Mouse (Mus musculus): ENCODE measurements around the gene Eef2k. TPM values are rescaled to one million over a fixed set of nuclear protein-coding genes. Genes with fewer than 3 reads are reported as not detected.

The Eef2k gene
- polyA plus RNA-seq, 1 experiment from 2014 or later, result 23.9 TPM

GRCm38 (mm10) chr7:120873083-120873482, 30.5 kb downstream of the Eef2k start:
- no peak overlapping the region for H3K4me3 ChIP-seq (replicated peaks)
- H3K27me3 ChIP-seq, result no peaks in the 10 kb centered on the region
- no peak overlapping the region for H3K9ac ChIP-seq (replicated peaks)
- 0 out of 2 replicates have a peak, but pooled peaks cover 6% of the 10 kb centered on the region for H3K4me1 ChIP-seq (replicated peaks)
- H3K36me3 ChIP-seq, result no peaks in the 10 kb centered on the region
- no peak for ATAC-seq
- no peak overlapping the region for H3K27ac ChIP-seq
- no peak overlapping the region for H3K4me2 ChIP-seq (replicated peaks)
- 78% methylated on average over 12 of the region's 12 CpGs for WGBS
- no peaks in the 10 kb centered on the region for H3K9me3 ChIP-seq

DNA sequence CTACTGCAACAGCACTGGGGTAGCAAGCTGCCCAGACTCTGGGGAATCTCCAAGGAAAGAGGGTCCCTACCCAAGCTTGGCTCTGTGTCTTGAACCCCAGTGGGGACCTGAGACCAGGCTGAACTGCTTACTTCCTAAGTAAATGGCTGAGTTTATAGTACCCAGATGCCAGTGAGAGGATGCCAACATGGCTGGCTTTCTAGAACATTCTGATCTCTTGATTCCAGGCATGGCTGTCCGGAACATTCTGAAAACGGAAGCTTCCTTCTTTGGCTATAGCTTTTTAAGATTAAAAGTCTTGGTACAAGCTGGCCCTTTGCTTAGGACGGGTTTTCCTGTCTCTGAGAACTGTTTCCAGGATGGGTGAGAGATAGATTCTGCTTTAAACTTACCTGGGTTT, 31.4 kb downstream of the Eef2k start:
- Histone ChIP-seq H3K4me1 (replicated peaks) (0 out of 2 replicates have a peak, but pooled peaks cover 6% of the 10 kb centered on the region), H3K4me2 (replicated peaks) (no peak overlapping the region), H3K9ac (replicated peaks) (no peak overlapping the region), H3K27me3 (no peaks in the 10 kb centered on the region), H3K27ac (no peak overlapping the region), H3K36me3 (0 out of 2 replicates have a peak, but pooled peaks cover under 1% of the 10 kb centered on the region), H3K9me3 (no peaks in the 10 kb centered on the region), H3K4me3 (replicated peaks) (no peak overlapping the region)
- ATAC-seq, result no peak
- WGBS, result 90% methylated on average over 3 of the region's 3 CpGs

DNA sequence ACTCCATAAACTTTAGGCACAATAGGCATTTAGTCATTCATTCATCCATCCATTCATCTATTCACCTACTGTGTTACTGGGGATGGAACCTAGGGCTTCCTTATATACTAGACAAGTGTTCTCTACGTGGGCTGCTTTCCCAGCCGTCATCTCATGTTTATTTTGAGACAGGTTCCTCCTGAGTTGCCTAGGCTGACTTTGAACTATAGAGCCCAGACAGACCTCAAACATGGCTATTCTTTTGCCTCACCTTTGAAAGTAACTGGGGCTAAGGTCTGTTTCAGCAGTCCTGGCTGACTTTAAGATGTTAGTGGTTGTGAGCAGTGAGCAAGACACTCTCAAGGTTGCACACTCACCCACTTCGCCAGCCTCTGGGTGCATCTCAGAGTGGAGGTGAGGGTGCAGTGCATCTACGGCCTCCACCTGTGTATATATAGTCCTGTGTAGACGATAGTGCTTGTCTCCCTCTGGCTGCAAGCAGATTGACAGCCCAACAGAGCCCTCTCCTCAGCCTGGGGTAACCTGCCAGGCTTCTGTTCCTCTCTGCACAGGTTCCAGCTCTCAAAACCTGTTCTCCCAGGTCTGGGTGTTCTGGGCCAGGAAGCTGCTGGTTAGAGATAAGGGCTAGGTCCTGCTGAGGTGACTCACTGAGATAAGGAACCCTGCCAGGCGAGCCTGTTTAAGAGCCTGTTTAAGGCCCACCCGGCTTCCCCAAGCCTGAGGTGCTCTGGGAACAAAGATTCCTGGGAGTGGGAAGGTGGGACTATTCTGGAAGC, 32.3 kb downstream of the Eef2k start:
- no peaks in the 10 kb centered on the region for H3K27me3 ChIP-seq
- H3K4me1 ChIP-seq (replicated peaks), result 0 out of 2 replicates have a peak, but pooled peaks cover 5% of the 10 kb centered on the region
- H3K9me3 ChIP-seq, result no peaks in the 10 kb centered on the region
- 78% methylated on average over 7 of the region's 7 CpGs for WGBS
- H3K27ac ChIP-seq, result no peak overlapping the region
- peaks cover 9% of the 10 kb centered on the region for H3K36me3 ChIP-seq
- ATAC-seq, result no peak
- no peak overlapping the region for H3K4me2 ChIP-seq (replicated peaks)
- no peak overlapping the region for H3K9ac ChIP-seq (replicated peaks)
- no peak overlapping the region for H3K4me3 ChIP-seq (replicated peaks)

DNA sequence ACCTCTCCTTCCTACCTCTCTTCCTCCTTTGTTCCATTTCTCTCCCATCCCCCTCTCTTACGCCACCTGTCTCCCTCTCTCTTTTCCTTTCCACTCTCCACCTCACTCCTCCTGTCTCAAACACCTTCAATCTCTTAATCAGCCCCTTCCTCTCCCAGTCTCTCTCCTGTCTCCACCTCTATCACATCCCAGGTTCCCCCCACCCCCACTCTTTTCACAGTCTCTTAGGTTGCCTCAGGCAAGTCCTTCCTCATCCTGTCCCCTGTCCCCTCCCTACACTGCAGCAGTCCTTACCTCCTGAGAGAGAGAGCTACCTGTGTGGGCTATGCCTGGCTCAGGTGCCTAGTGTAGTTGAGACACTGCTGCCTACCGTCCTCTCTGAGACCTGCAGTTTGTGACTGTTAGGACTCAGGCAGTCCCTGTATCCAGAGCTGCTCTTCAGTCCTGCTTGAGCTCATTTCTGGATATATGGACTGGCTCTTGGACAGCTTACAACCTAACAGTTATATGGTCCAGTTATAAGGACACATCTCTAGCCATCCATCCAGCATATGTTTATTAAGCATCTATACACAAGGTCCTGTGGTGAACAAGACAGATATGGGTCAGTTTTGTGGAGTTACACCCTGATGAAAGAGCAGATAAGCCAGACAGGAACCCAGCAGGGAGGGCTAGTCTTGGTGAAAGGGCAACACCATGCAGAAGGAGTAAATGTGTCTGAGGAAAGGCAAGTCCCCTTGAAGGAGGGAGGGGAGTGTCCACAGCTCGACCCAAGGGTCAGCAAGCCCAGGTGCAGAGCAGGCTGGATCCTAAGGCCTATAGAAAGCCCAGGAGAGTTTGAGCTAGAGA, 33.1 kb downstream of the Eef2k start:
- 0 out of 2 replicates have a peak, but pooled peaks have one; percentile 14 for ATAC-seq
- WGBS, result 75% methylated on average over 3 of the region's 3 CpGs

GRCm38 (mm10) chr7:120878271-120878670, 35.6 kb downstream of the Eef2k start:
- H3K4me3 ChIP-seq (replicated peaks), result no peak overlapping the region
- H3K4me1 ChIP-seq (replicated peaks), result no peaks in the 10 kb centered on the region
- H3K27me3 ChIP-seq, result no peaks in the 10 kb centered on the region
- no peak overlapping the region for H3K4me2 ChIP-seq (replicated peaks)
- WGBS, result 81% methylated on average over 6 of the region's 6 CpGs
- no peak overlapping the region for H3K9ac ChIP-seq (replicated peaks)
- no peaks in the 10 kb centered on the region for H3K9me3 ChIP-seq
- no peak overlapping the region for H3K27ac ChIP-seq
- peaks cover 24% of the 10 kb centered on the region for H3K36me3 ChIP-seq
- ATAC-seq, result no peak

More for the DNA sequence above, 33.1 kb downstream of the Eef2k start:
- no peaks in the 10 kb centered on the region for H3K9me3 ChIP-seq
- no peak overlapping the region for H3K27ac ChIP-seq
- H3K27me3 ChIP-seq, result no peaks in the 10 kb centered on the region
- H3K4me2 ChIP-seq (replicated peaks), result no peak overlapping the region
- H3K4me1 ChIP-seq (replicated peaks), result no peaks in the 10 kb centered on the region
- peaks cover 18% of the 10 kb centered on the region for H3K36me3 ChIP-seq
- no peak overlapping the region for H3K9ac ChIP-seq (replicated peaks)
- H3K4me3 ChIP-seq (replicated peaks), result no peak overlapping the region

DNA sequence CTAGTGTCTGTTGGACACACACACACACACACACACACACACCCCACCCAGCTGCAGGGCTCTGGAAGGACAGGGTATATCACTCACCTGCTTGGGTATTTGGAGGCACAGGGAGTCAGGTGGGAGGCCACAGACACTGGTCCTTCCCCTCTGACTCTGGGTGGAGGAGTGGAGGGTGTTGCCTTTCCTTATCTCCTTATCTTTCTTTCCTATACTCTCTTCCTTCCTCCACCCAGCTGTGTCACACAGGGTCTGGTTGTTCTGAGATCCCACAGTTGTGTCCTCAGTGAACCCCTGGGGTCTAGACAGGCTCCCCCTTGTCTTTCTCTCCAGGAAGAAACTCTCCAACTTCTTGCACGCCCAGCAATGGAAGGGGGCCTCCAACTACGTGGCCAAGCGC, 37.3 kb downstream of the Eef2k start:
- H3K9ac ChIP-seq (replicated peaks), result no peak overlapping the region
- peaks cover 37% of the 10 kb centered on the region for H3K36me3 ChIP-seq
- H3K4me3 ChIP-seq (replicated peaks), result no peak overlapping the region
- H3K27ac ChIP-seq, result no peak overlapping the region
- H3K9me3 ChIP-seq, result no peaks in the 10 kb centered on the region
- no peak overlapping the region for H3K4me2 ChIP-seq (replicated peaks)
- no peak for ATAC-seq
- H3K4me1 ChIP-seq (replicated peaks), result no peaks in the 10 kb centered on the region
- 96% methylated on average over 3 of the region's 3 CpGs for WGBS
- H3K27me3 ChIP-seq, result no peaks in the 10 kb centered on the region

- no peak overlapping the region for H3K4me2 ChIP-seq (replicated peaks)
- no peaks in the 10 kb centered on the region for H3K27me3 ChIP-seq
- H3K36me3 ChIP-seq, result peaks cover 44% of the 10 kb centered on the region
- no peak overlapping the region for H3K4me3 ChIP-seq (replicated peaks)
- H3K4me1 ChIP-seq (replicated peaks), result no peaks in the 10 kb centered on the region
- no peak for ATAC-seq
- H3K27ac ChIP-seq, result no peak overlapping the region
- H3K9me3 ChIP-seq, result no peaks in the 10 kb centered on the region
- H3K9ac ChIP-seq (replicated peaks), result no peak overlapping the region
- 94% methylated on average over 4 of the region's 4 CpGs for WGBS
Observed at GRCm38 (mm10) chr7:120880770-120881169, 38.1 kb downstream of the Eef2k start.

- H3K9me3 ChIP-seq, result no peaks in the 10 kb centered on the region
- no peak overlapping the region for H3K27ac ChIP-seq
- 56% methylated on average over 2 of the region's 2 CpGs for WGBS
- no peak overlapping the region for H3K4me2 ChIP-seq (replicated peaks)
- H3K27me3 ChIP-seq, result no peaks in the 10 kb centered on the region
- no peak for ATAC-seq
- H3K4me1 ChIP-seq (replicated peaks), result no peaks in the 10 kb centered on the region
- no peak overlapping the region for H3K4me3 ChIP-seq (replicated peaks)
- no peak overlapping the region for H3K9ac ChIP-seq (replicated peaks)
- H3K36me3 ChIP-seq, result peaks cover 51% of the 10 kb centered on the region
Observed at GRCm38 (mm10) chr7:120881451-120881850, 38.8 kb downstream of the Eef2k start.

DNA sequence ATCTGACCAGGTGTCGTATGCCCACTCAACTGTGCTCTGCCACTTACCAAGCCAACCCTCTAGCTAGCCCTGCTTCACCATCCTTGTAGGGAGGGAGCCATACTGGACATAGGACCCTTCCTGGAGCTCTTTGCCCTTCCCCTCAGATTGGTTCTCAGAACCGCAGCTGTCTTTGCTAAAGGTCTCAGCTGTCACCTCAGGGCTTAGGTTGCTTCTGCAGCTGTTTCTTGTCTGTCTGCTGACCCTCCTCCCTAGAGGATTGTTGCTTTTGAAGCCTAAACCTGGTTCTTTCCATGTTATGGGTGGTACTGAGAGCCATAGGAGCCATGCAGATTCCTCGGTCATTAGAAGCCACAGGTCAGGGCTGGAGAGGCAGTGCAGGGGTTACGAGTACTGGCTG, 40.0 kb downstream of the Eef2k start:
- H3K27me3 ChIP-seq, result no peaks in the 10 kb centered on the region
- no peak overlapping the region for H3K27ac ChIP-seq
- H3K4me1 ChIP-seq (replicated peaks), result no peaks in the 10 kb centered on the region
- 86% methylated on average over 4 of the region's 4 CpGs for WGBS
- H3K9me3 ChIP-seq, result no peaks in the 10 kb centered on the region
- no peak overlapping the region for H3K4me3 ChIP-seq (replicated peaks)
- peaks cover 63% of the 10 kb centered on the region for H3K36me3 ChIP-seq
- no peak for ATAC-seq
- H3K9ac ChIP-seq (replicated peaks), result no peak overlapping the region
- H3K4me2 ChIP-seq (replicated peaks), result no peak overlapping the region

- no peak for ATAC-seq
- H3K9ac ChIP-seq (replicated peaks), result no peak overlapping the region
- no peaks in the 10 kb centered on the region for H3K4me1 ChIP-seq (replicated peaks)
- H3K4me2 ChIP-seq (replicated peaks), result no peak overlapping the region
- H3K27ac ChIP-seq, result no peak overlapping the region
- 90% methylated on average over 4 of the region's 4 CpGs for WGBS
- no peaks in the 10 kb centered on the region for H3K9me3 ChIP-seq
- H3K4me3 ChIP-seq (replicated peaks), result no peak overlapping the region
- no peaks in the 10 kb centered on the region for H3K27me3 ChIP-seq
- peaks cover 64% of the 10 kb centered on the region for H3K36me3 ChIP-seq
Observed at GRCm38 (mm10) chr7:120883523-120884290, 41.1 kb downstream of the Eef2k start.

DNA sequence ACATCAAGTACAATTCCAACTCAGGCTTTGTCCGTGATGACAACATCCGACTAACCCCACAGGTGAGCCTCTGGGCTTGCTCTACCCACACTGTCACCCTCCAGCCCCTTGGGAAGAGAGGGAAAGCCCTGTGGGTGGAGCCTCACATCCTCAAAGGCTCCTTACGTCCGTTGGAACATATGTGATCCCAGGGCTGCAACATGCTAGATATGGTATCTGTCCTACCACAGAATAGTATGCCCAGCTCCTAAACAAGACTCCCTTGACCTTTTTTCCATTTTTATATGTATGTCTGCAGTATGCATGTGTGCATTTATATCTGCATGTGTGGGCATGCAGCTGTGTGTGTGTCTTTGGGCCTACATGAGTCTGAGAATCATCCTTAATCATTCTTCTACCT, 42.1 kb downstream of the Eef2k start:
- ATAC-seq, result no peak
- H3K9me3 ChIP-seq, result no peaks in the 10 kb centered on the region
- no peaks in the 10 kb centered on the region for H3K27me3 ChIP-seq
- no peak overlapping the region for H3K9ac ChIP-seq (replicated peaks)
- 94% methylated on average over 4 of the region's 4 CpGs for WGBS
- H3K27ac ChIP-seq, result no peak overlapping the region
- H3K4me1 ChIP-seq (replicated peaks), result no peaks in the 10 kb centered on the region
- H3K4me2 ChIP-seq (replicated peaks), result no peak overlapping the region
- no peak overlapping the region for H3K4me3 ChIP-seq (replicated peaks)
- peaks cover 65% of the 10 kb centered on the region for H3K36me3 ChIP-seq

GRCm38 (mm10) chr7:120893123-120893522, 50.5 kb downstream of the Eef2k start:
- no peak overlapping the region for H3K27ac ChIP-seq
- no peak overlapping the region for H3K4me3 ChIP-seq (replicated peaks)
- H3K4me2 ChIP-seq (replicated peaks), result no peak overlapping the region
- WGBS, result 81% methylated on average over 5 of the region's 5 CpGs
- no peaks in the 10 kb centered on the region for H3K4me1 ChIP-seq (replicated peaks)
- no peaks in the 10 kb centered on the region for H3K27me3 ChIP-seq
- no peaks in the 10 kb centered on the region for H3K9me3 ChIP-seq
- H3K9ac ChIP-seq (replicated peaks), result no peak overlapping the region
- peaks cover 41% of the 10 kb centered on the region for H3K36me3 ChIP-seq
- no peak for ATAC-seq
